Mouse (Mus musculus): ENCODE data around the gene Armc9. TPM values are rescaled to one million over a fixed set of nuclear protein-coding genes. Genes with fewer than 3 reads are reported as not detected.

Armc9 gene
- total and polyA plus RNA-seq, 3 experiments, result 7.2 to 12.0 TPM; not detected in 1

- TF ChIP-seq HCFC1 (IDR thresholded peaks at IDR 0.05; ENCODE audit: low read depth, low read length), result no peak
- TF ChIP-seq NELFE (IDR thresholded peaks at IDR 0.05; ENCODE audit: low read depth, low read length), result no peak
- no peak for TF ChIP-seq USF1 (IDR thresholded peaks at IDR 0.05; ENCODE audit: low read depth, low read length)
- no peak for TF ChIP-seq RAD21 (IDR thresholded peaks at IDR 0.05; ENCODE audit: low read depth, low read length)
- TF ChIP-seq MYB (IDR thresholded peaks at IDR 0.05; ENCODE audit: low read depth, low read length), result no peak
- TF ChIP-seq MEF2A (IDR thresholded peaks at IDR 0.05; ENCODE audit: extremely low read depth, insufficient replicate concordance, low read depth, low read length, poor library complexity, severe bottlenecking), result no peak
- no peak for TF ChIP-seq KAT2A (conservative IDR thresholded peaks at IDR 0.05; ENCODE audit: low read depth, low read length)
- TF ChIP-seq MXI1 (IDR thresholded peaks at IDR 0.05; ENCODE audit: low read depth, low read length), result no peak
- no peak for TF ChIP-seq CHD2 (IDR thresholded peaks at IDR 0.05; ENCODE audit: low read length)
- no peak for TF ChIP-seq CHD1 (IDR thresholded peaks at IDR 0.05; ENCODE audit: low read depth, low read length)
- TF ChIP-seq POLR2A (IDR thresholded peaks at IDR 0.05; ENCODE audit: control insufficient read depth in 1 of 2, insufficient read depth in 1 of 2, low read depth in 1 of 2, low read length in 2 of 2, poor library complexity in 1 of 2), result no peak
- TF ChIP-seq E2F4 (IDR thresholded peaks at IDR 0.05; ENCODE audit: borderline replicate concordance, low read depth, low read length), result no peak
- no peak for TF ChIP-seq ZMIZ1 (IDR thresholded peaks at IDR 0.05; ENCODE audit: low read depth, low read length)
- Histone ChIP-seq H3K4me3 (ENCODE audit: control insufficient read depth in 1 of 2, insufficient read depth in 1 of 2, low read depth in 2 of 2, low read length in 2 of 2) (no peak overlapping the region), H3K79me2 (ENCODE audit: control insufficient read depth, insufficient read depth, low read length, poor library complexity) (no peaks in the 10 kb centered on the region), H3K36me3 (ENCODE audit: control insufficient read depth in 1 of 2, insufficient read depth in 2 of 2, low read length in 2 of 2) (no peaks in the 10 kb centered on the region; a peak in 1 of 4 replicates), H3K27ac (ENCODE audit: control insufficient read depth, low read depth, low read length) (no peak overlapping the region), H3K9ac (ENCODE audit: control insufficient read depth, low read depth, low read length, poor library complexity, severe bottlenecking) (no peak overlapping the region), H3K4me1 (ENCODE audit: control insufficient read depth in 1 of 2, insufficient read depth in 2 of 2, low read length in 2 of 2) (no peaks in the 10 kb centered on the region), H3K9me3 (replicated peaks; ENCODE audit: insufficient read depth, low read length) (no peaks in the 10 kb centered on the region), H3K27me3 (ENCODE audit: control insufficient read depth in 1 of 2, insufficient read depth in 2 of 2, low read length in 2 of 2) (no peaks in the 10 kb centered on the region)
- no peak for DNase-seq (ENCODE audit: low read depth, low spot score)
These were observed 43.7 kb downstream of the Armc9 start for GRCm38 (mm10) chr1:86198276-86198675.

GRCm38 (mm10) chr1:86199026-86199425 is 44.4 kb downstream of the Armc9 start:
- H3K27me3 ChIP-seq (ENCODE audit: control insufficient read depth in 1 of 2, insufficient read depth in 2 of 2, low read length in 2 of 2), result no peaks in the 10 kb centered on the region
- no peaks in the 10 kb centered on the region for H3K9me3 ChIP-seq (replicated peaks; ENCODE audit: insufficient read depth, low read length)
- no peaks in the 10 kb centered on the region for H3K79me2 ChIP-seq (ENCODE audit: control insufficient read depth, insufficient read depth, low read length, poor library complexity)
- H3K36me3 ChIP-seq (ENCODE audit: control insufficient read depth in 1 of 2, insufficient read depth in 2 of 2, low read length in 2 of 2), result no peaks in the 10 kb centered on the region; a peak in 1 of 4 replicates
- no peaks in the 10 kb centered on the region for H3K4me1 ChIP-seq (ENCODE audit: control insufficient read depth in 1 of 2, insufficient read depth in 2 of 2, low read length in 2 of 2)
- TF ChIP-seq SIN3A (IDR thresholded peaks at IDR 0.05; ENCODE audit: low read length) (no peak), E2F4 (IDR thresholded peaks at IDR 0.05; ENCODE audit: borderline replicate concordance, low read depth, low read length) (no peak), ZMIZ1 (IDR thresholded peaks at IDR 0.05; ENCODE audit: low read depth, low read length) (no peak), POLR2AphosphoS5 (IDR thresholded peaks at IDR 0.05; ENCODE audit: borderline replicate concordance, low read depth, low read length) (no peak), ZC3H11A (IDR thresholded peaks at IDR 0.05; ENCODE audit: low read depth, low read length) (no peak), MAX (IDR thresholded peaks at IDR 0.05; ENCODE audit: low read length) (no peak), CHD2 (IDR thresholded peaks at IDR 0.05; ENCODE audit: low read length) (no peak), TBP (IDR thresholded peaks at IDR 0.05; ENCODE audit: low read depth, low read length) (no peak), SMC3 (IDR thresholded peaks at IDR 0.05; ENCODE audit: low read depth, low read length) (no peak)
- no peak overlapping the region for H3K4me3 ChIP-seq (ENCODE audit: control insufficient read depth in 1 of 2, insufficient read depth in 1 of 2, low read depth in 2 of 2, low read length in 2 of 2)
- DNase-seq (ENCODE audit: low read depth, low spot score), result no peak
- H3K9ac ChIP-seq (ENCODE audit: control insufficient read depth, low read depth, low read length, poor library complexity, severe bottlenecking), result no peak overlapping the region
- no peak overlapping the region for H3K27ac ChIP-seq (ENCODE audit: control insufficient read depth, low read depth, low read length)
